Mouse (Mus musculus) lung, adult 2 months (tissue): ENCODE data around the gene Adgrl4. TPM values are rescaled to one million over a fixed set of nuclear protein-coding genes. Genes with fewer than 3 reads are reported as not detected.

ENCODE experiments used
- DNase-seq: peaks from one replicate; pipeline ENCODE4 v3.0.0; 2022
- H3K4me1 ChIP-seq: fragments of 200-500 bp; 2 replicates; pipeline ENCODE4 v1.6.1; 2011; ENCODE audit warnings: low read length; ENCODE audit not compliant: control insufficient read depth, insufficient read depth
- H3K4me3 ChIP-seq: fragments of 200-500 bp; replicated peaks from 2 replicates; pipeline ENCODE3; 2011; ENCODE audit warnings: low read depth, mild to moderate bottlenecking, control low read depth, low read length; ENCODE audit errors: extremely low read depth
- CTCF ChIP-seq: fragments of 200-500 bp; IDR thresholded peaks from 2 replicates; pipeline ENCODE4 v1.5.1; 2011; ENCODE audit warnings: mild to moderate bottlenecking, low read length, control low read depth; ENCODE audit not compliant: insufficient read depth
- POLR2A ChIP-seq: fragments of 200-500 bp; IDR thresholded peaks from 2 replicates; pipeline ENCODE4 v1.6.1; 2011; ENCODE audit warnings: low read depth, mild to moderate bottlenecking, control low read depth, low read length, borderline replicate concordance; ENCODE audit errors: extremely low read depth
- WGBS: fragments of 180-500 bp; shearing (Covaris S2); methylation state at CpG from one replicate; pipeline ENCODE4 v1.1.7; 2018; 5-methylcytosine and 5-hydroxymethylcytosine counted together
- polyA plus RNA-seq: library from polyadenylated mRNA; depleted of rRNA; stranded (reverse); fragments of >200 nt; gene quantifications from 2 replicates; pipeline ENCODE4 v1.2.3, GENCODE M21; 2012

Gene Adgrl4
- polyA plus RNA-seq, 1 experiment = 76.9 TPM

DNA sequence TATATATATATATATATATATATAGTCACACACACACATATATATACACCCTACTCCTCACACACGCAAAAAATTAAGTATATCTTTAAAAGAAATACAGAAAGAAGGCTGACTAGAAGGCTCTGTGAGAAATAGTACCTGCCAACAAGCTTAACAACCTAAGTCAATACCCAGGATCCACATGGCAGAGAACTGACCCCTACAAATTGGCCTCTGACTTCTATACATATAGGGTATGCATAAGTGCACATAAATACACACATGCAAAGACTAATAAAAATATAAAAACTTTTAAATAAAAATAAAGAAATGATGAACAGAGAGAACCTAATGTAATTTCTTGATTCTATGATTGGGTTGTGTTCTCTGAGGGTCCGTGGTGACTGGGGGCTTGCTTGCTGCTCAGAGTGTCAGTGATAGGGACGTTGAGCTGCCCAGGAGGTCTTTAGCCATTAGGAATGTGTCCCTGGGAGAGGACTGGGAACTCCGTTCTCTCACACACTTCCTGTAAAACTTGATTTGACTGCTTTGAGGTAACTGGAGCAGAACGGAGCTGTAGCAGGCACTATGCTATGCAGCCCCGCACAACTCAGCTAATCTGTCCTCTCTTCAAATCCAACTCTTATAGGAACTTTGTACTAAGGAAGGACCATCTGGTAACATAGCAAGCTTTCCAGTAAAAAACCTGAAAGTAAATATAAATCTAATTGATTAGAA, 17.5 kb downstream of the Adgrl4 start:
- no peak for DNase-seq
- Histone ChIP-seq H3K4me3 (no peak overlapping the region), H3K4me1 (no peaks in the 10 kb centered on the region; the same call in 1 of the 2 replicates)
- no peak for TF ChIP-seq POLR2A
- no peak for TF ChIP-seq CTCF
- WGBS = 49% methylated on average over 6 of the region's 6 CpGs

DNA sequence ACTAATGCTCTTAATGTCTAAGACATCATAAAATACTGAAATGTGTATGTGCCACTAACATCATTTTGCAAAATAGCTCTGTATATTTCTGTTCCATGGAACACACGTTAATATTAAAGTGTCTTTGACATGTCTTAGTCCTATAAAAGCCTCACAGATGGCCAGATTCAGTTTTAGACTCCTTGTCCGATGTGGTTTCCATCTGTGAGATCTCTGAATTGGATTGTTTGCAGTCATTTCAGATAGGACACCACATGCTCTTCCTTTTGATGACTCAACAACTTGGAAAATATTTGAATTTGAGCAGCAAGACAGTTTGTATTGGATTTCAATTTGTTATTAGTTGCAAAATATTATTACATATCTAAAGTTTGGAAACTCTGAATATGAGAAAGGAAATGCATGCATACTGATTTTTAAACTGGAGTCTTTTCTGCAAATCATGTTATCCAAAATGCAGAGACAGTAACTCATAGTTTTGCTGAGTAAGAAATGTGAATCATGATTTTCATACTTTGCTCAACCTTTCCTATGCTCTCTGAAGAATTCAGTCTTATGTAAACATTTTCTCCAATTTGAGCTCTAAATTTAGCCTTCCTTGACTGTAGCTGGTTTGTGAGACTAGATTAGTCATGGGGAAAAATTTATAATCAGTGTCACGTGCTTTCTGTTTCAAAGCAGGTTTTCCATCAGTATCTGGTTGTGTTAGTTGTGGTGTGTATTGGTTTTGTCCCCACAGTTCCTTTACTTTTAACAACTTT, 21.9 kb downstream of the Adgrl4 start:
- no peak for TF ChIP-seq CTCF
- 51% methylated on average over 3 of the region's 3 CpGs for WGBS
- Histone ChIP-seq H3K4me3 (no peak overlapping the region), H3K4me1 (no peaks in the 10 kb centered on the region; the same call in 1 of the 2 replicates)
- DNase-seq = no peak

- TF ChIP-seq POLR2A (no peak), CTCF (no peak)
- no peaks in the 10 kb centered on the region for H3K4me1 ChIP-seq
- 43% methylated on average over 4 of the region's 4 CpGs for WGBS
- H3K4me3 ChIP-seq = no peak overlapping the region
- DNase-seq = no peak
Measured at GRCm38 (mm10) chr3:151465215-151465614, 27.5 kb downstream of the Adgrl4 start.

DNA sequence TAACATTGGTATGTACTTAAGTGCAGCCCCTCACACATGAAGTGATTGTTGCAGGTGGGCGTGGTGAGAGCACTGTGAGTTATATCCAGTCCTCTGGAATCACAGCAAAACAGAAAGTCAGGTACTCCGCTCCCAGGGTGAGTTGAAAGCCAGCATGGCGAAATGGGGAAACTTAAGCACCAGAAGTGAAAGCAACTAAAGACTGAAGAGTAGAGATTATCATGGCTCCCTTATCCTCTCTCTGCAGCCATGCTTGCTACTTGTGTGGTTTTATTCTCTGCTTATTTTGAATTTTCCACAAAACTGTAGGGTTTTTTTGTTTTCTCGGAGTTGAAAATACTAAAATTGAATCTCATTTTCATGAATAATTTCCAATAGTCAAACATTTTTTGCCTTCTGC, 51.2 kb downstream of the Adgrl4 start:
- 92% methylated on average over 4 of the region's 4 CpGs for WGBS
- DNase-seq = no peak
- no peak for TF ChIP-seq POLR2A
- TF ChIP-seq CTCF = no peak
- H3K4me1 ChIP-seq = no peaks in the 10 kb centered on the region
- no peak overlapping the region for H3K4me3 ChIP-seq

DNA sequence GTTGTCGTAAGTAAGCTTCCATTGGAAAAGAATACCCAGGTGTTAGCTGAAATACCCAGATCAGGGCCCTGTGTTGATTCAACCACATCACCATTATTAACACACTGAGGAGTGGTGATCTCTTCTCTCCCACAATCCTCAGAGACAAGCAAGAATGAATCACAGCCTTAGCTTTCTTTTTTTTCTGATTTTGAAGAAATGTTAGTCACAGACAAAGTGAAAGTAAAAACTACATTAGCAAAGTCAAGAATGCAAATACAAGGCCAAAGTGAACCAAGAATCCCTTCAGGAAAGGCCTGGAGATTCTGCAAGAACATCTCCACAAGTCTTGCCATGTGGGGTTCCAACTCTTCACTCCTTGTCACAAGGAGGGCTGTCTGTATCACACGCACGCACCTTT, 67.9 kb downstream of the Adgrl4 start:
- H3K4me1 ChIP-seq = no peaks in the 10 kb centered on the region
- WGBS = 85% methylated on average over 3 of the region's 3 CpGs
- DNase-seq = no peak
- no peak overlapping the region for H3K4me3 ChIP-seq
- TF ChIP-seq POLR2A = no peak
- no peak for TF ChIP-seq CTCF

GRCm38 (mm10) chr3:151511184-151511583, 73.5 kb downstream of the Adgrl4 start:
- 85% methylated on average over 5 of the region's 5 CpGs for WGBS
- no peak for DNase-seq
- Histone ChIP-seq H3K4me1 (no peaks in the 10 kb centered on the region), H3K4me3 (no peak overlapping the region)
- TF ChIP-seq CTCF (no peak), POLR2A (no peak)

DNA sequence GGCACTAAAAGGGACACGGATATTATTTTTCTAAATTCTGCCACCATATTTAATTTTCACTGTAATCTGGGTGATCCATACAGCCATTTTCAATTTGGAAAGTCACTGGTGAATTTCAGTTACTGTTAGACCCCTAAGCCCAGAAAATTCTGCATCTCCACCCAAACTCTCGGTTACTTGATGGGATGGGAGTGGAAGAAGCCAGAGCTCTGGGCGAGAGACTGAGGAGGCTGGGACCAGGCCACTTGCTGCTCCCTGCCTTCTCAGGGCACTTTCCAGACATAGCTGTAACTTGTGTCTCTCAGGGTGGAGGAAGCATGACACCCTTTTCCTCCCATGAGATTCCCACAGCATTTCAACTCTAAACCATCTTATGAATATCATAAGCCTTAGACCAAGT, 109.5 kb downstream of the Adgrl4 start:
- Histone ChIP-seq H3K4me3 (no peak overlapping the region), H3K4me1 (no peaks in the 10 kb centered on the region)
- no peak for DNase-seq
- WGBS = 91% methylated on average over 3 of the region's 3 CpGs
- TF ChIP-seq POLR2A (no peak), CTCF (no peak)

DNA sequence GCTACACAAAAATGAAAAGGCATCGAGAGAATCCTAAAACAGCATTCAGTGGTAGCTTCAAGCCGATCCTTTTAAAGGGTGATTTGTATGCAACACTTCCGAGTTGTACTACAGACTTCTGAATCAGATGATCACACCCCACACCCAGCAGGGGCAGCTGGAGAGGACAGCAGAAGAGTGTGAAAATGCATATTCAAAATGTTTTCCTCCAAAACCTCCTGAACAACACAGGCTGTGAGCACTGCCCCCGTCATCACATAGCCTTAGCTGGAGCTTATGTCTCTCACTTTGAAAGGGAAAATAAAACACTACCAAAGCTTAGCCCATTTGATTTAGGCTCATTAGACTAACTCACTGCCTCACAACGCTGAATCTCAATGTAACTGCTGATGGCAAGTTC, 113.3 kb downstream of the Adgrl4 start:
- no peak for TF ChIP-seq POLR2A
- no peak for DNase-seq
- H3K4me3 ChIP-seq = no peak overlapping the region
- WGBS = 41% methylated on average over 5 of the region's 5 CpGs
- no peaks in the 10 kb centered on the region for H3K4me1 ChIP-seq

- WGBS = 84% methylated on average over 2 of the region's 2 CpGs
- Histone ChIP-seq H3K4me3 (no peak overlapping the region), H3K4me1 (no peaks in the 10 kb centered on the region)
- DNase-seq = no peak
- TF ChIP-seq CTCF (no peak), POLR2A (no peak)
Measured at GRCm38 (mm10) chr3:151556635-151557034, 118.9 kb downstream of the Adgrl4 start.

- H3K4me1 ChIP-seq = no peaks in the 10 kb centered on the region
- WGBS = 43% methylated on average over 2 of the region's 2 CpGs
- no peak for DNase-seq
Measured at GRCm38 (mm10) chr3:151557125-151557524, 119.4 kb downstream of the Adgrl4 start.

More at GRCm38 (mm10) chr3:151557125-151557524, 119.4 kb downstream of the Adgrl4 start:
- TF ChIP-seq POLR2A = no peak
- TF ChIP-seq CTCF = no peak
- H3K4me3 ChIP-seq = no peak overlapping the region
